Mouse (Mus musculus) thymus, postnatal 36 days (tissue): Measurements from ENCODE around the gene Bmper.

Source experiments
- DNase-seq, 2 experiments: peaks; one replicate each; pipeline ENCODE4 v3.0.0; 2022; ENCODE audit warnings: mixed read lengths in 2 of 2

Bmper gene

GRCm38 (mm10) chr9:23442168-23442567 lies 219.3 kb downstream of the Bmper start:
- no peak for DNase-seq

DNA sequence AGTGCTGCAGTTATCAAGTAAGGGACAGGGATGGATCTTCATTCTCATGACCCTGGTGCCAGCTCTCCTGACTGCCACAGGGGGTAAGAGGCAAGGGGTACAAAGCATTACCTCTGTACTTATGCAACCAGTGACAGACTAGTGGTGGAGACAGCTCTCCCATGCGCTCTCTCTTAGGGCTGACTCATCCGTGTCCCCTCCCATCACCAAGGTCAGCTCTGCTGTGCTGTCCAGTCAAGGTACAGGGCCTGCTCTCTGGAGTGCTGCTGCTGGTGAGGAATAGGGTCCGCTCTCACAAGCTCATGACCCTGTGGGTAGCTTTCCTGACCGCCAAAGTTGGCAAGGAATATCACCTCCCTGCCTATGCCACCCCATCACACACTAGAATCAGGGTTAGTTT lies 222.1 kb downstream of the Bmper start:
- no peak for DNase-seq

- DNase-seq = no peak
Measured at GRCm38 (mm10) chr9:23447271-23447961, 224.5 kb downstream of the Bmper start.

DNA sequence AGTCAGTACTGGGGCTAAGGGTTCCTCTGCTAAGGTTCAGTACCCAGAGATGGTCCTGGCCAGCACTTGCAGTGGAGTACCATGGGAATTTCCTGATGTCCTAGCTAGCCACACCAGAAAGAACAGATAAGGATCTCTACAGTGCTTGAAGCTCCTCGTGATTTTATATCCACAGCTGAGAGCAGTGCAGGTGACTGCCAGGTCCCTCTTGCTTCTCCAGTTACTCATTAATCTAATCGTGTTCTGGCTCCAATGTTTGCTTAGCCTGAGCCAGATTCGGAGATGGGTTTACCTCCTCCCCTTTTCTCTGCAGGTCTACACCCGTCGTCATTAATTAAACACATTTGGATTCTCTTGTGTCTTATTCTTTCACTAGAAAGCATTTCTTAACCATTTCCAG lies 230.4 kb downstream of the Bmper start:
- DNase-seq = no peak

- no peak for DNase-seq
Measured at GRCm38 (mm10) chr9:23457186-23457585, 234.3 kb downstream of the Bmper start.

DNA sequence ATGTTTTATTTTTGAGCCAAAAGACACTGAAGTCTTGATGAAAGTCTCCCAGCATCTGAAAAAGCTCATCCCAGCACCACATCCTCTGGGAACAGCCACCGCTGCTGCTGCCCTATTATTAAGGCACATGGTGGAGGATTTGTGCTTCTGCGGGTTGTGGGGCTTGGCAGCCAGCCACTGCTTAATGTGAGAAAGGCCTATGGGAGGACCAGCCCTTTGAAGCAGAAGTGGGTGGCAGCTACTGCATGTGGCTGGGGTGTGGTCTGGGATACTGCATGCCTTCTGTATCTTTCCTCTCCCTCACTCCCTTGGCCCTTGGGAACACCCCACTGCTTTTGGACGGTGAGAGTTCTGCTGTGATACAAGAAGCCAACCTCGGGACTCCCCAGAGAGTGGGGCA lies 237.8 kb downstream of the Bmper start:
- DNase-seq = no peak

DNA sequence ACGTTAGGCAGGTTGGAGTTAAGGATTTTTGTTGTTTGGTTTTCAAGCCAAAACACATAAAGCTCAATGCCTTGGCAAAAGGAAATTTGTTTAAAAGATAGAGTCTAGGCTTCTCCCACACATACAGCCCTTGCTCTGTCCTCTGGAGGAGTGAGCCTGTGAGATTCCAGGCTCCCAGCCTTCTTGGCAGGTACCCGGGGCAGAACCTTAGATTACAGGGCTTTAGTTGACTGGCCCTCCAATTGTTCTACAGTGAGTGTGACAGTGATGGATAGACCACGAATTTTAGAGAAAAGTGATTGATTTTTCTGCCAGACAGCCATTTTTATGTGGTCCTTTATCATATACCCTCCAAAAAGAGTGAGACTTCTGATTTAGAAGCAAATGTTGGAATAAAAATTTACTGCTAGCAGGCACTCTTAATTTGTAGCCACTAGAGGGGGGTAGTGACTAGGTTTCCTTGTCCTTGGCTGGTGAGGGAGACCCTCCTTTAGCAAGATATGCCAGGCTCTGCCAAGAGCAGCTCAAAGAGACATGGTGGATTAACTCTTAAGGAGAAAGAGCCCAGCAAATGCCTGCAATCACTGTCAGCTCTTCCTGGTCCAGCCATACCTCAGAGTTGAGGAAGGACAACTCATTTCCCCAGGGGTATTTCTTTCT lies 240.2 kb downstream of the Bmper start:
- no peak for DNase-seq

DNA sequence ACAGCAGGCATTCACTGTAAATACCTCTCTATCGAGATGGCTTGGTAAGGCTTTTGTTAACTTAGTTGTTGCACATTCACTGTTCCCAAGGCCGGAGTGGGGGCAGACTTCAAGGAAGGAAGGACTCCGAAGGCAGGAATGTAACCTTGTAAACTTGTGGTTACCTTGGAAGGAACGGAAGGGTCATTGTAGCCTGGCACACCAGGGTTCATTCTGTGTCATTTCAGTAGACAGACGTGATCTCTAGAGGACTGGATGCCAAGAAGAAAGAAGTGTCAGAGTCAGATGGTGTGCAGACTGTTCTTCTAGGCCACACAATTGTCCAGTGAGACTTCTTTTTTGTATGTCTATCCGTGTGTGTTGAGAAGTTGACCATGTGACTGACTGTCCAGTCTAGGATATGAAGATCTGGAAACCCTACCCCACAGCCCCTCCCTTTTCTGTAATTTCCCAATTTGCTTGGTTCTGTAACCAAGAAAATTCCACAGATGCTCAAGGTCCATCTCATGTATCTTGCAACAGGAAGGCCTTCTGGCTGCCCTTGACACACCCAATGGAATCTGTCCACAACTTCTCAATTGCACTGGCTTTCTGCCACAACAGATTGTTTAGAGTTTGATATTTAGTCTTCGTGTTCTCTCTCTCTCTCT lies 242.2 kb downstream of the Bmper start:
- no peak for DNase-seq

- DNase-seq = no peak
Measured at GRCm38 (mm10) chr9:23469886-23470285, 247.0 kb downstream of the Bmper start.

DNA sequence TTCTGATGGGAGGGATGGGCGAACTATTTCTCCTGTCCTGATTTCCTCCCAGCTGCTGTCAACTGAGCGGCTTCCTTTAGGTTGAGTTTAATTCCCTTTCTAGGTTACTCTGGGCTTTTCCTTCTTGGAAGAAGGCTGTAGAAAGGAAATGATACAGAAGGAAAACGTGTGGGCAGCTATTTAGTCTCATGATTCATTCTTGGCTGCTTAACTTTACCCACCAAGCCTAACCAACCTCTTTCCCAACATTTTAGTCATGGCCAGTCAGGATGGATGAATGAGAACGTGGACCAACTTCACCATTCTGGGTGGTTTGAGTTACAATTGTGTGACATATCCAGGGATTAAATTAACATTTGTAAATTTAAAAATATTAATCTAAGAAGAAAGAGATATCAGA lies 263.0 kb downstream of the Bmper start:
- DNase-seq = no peak

- no peak for DNase-seq
Measured at GRCm38 (mm10) chr9:23486725-23487378, 264.0 kb downstream of the Bmper start.

GRCm38 (mm10) chr9:23488265-23488664 lies 265.4 kb downstream of the Bmper start:
- DNase-seq = no peak

- DNase-seq = no peak
Measured at GRCm38 (mm10) chr9:23495400-23495799, 272.5 kb downstream of the Bmper start.

DNA sequence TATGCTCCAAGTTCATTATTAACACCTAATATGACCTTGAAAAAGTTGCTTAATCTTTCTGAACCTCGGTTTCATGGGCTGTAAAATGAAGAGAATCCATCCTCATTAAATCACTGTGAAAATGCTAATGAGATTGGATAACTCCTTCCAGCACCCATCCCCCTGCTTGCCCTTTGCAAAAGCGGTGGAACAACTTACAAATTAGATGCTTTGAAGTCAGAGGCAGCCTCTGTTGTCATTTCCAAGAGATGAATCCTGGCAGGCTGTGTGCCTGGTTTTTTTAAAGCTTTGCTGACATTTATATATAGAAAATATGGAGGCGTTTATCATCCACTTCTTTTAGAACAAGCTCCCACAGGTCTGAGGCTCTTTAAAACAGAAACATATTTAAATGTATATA lies 274.8 kb downstream of the Bmper start:
- no peak for DNase-seq

DNA sequence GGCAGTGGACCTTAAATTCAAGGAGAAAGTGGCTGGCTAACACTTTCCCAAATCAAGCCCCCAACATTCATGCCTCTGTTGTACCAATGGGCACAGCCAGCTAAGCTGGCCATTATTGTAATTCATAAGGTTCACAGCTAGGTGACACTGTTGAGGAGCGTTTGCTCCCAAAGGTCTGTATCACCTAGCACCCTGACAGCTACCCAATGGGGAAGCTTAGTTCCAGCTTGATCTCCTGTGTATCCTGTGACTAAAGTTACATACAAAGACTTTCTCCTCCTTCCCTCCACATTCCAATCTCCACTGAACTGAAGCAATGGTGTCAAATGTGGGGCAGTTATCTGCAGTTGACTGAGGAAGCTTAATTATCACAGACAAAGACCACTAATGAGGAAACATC lies 311.0 kb downstream of the Bmper start:
- DNase-seq = no peak
